Mouse (Mus musculus): ENCODE results near the gene Gm5580. TPM values are rescaled to one million over a fixed set of nuclear protein-coding genes. Genes with fewer than 3 reads are reported as not detected.
A peak's percentile ranks its signal among the peaks of the same experiment; 100 is the strongest.
"Not testable (repeated sequence)": the region's sequence is repeated elsewhere in the genome, so short reads cannot be mapped to it uniquely, and the experiment has no call there.

Gm5580 gene
- polyA plus RNA-seq (2012; rRNA removed), result 0.15 TPM in 1 of 2 replicates, not detected in the other

DNA sequence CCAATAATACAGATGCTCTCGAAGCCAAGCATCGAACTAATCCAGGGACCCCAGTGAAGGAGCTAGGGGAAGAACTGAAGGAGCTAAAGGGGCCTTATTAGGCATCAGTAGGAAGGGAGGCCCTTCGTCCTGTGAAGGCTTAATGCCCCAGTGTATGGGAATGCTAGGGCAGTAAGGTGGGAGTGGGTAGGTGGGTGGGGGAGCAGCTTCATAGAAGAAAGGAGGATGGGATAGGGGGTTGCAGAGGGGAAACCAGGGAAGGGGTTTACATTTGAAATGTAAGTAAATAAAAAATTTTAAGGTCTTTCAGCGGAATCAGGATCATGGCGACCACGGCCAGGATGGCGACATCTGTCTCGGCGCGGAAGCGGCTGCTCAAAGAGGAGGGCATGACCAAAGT is at the start of gene Gm5580:
Gm5580 (plus strand) TSS at position 301 of the 400 bp plus-strand sequence.
- DNase-seq (ENCODE audit: low read depth), result not testable (repeated sequence)

DNA sequence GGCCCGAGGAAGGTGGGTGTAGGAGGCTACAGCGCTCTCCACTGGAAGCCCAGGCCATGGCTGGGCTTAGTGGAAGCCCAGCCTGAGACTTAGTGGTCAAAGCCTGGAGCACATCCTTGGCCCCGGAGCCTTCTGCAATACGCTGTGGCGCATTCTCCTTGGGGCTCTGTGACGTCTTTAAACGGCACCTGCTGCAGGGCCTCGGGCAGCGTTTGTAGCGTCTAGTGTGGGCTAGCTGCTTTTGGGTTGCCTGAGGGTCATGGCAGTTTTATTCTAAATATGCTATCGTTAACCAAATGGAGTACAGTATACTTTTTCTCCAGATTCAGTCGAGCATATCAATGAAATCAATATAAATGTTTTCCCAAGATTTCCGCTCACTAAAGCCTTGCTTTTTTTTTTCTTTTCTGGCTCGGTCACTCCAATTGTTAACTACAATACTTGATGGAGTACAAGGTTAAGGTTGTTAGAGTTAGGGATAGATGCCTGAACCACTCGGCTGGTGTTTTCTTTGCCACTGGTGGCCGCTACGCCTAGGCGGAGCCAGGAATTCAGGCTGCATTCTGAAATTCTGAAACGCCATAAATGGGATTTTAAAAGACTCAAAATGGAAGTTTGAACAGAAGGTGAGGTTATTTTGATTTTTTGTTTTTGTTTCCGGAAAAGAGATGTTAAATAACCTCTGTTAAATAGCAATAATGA is 44.5 kb upstream of the Gm5580 start, which contains the start of gene Olfr212:
Olfr212 (plus strand) TSS at position 215 of the 702 bp plus-strand sequence.
- DNase-seq (ENCODE audit: low read depth), result not testable (repeated sequence)

DNA sequence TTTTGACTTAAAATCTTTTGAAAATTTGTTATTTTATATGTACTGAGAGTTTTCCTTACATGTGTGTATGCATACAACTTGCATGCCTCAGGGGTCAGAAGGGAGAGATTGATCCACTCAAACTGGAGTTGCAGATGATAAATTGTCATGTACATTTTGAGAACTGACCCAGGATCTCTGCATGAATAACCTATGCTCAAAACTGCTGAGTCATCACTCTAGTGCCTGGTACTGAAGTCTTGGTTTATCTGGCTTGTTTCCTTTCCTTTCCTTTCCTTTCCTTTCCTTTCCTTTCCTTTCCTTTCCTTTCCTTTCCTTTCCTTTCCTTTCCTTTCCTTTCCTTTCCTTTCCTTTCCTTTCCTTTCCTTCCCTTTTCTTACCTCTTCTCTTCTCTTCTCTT is 36.1 kb upstream of the Gm5580 start:
- DNase-seq (ENCODE audit: low read depth), result no peak
- TF ChIP-seq POLR2A (IDR thresholded peaks at IDR 0.05; ENCODE audit: borderline replicate concordance, extremely low read depth, insufficient read depth, insufficient read length, poor library complexity, severe bottlenecking) (no peak), CTCF (IDR thresholded peaks at IDR 0.05; ENCODE audit: borderline replicate concordance, extremely low read depth, insufficient read depth, insufficient read length) (no peak)

DNA sequence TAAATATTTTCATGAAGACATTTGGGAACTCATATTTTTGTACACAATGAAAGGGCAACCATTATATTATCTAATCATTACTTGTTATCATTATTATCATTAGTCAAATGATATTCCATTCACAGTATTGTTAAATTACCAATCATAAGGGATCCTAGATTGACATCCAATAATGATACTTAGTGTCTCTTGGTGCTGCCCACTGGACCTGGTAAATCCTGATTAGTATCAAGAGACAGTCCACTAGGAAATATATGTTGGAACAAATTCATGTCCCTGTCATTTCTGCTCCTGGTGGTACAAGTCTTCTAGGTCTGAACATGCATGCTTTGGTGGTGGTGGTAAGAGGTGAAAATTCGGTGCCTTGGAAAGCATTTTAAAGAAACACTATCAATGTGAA is 12.8 kb upstream of the Gm5580 start, which contains the start of gene Olfr213:
Olfr213 (plus strand) TSS at position 301 of the 400 bp plus-strand sequence.
- no peak for TF ChIP-seq CTCF (IDR thresholded peaks at IDR 0.05; ENCODE audit: borderline replicate concordance, extremely low read depth, insufficient read depth, insufficient read length)
- no peak for TF ChIP-seq POLR2A (IDR thresholded peaks at IDR 0.05; ENCODE audit: borderline replicate concordance, extremely low read depth, insufficient read depth, insufficient read length, poor library complexity, severe bottlenecking)
- DNase-seq (ENCODE audit: low read depth), result no peak

DNA sequence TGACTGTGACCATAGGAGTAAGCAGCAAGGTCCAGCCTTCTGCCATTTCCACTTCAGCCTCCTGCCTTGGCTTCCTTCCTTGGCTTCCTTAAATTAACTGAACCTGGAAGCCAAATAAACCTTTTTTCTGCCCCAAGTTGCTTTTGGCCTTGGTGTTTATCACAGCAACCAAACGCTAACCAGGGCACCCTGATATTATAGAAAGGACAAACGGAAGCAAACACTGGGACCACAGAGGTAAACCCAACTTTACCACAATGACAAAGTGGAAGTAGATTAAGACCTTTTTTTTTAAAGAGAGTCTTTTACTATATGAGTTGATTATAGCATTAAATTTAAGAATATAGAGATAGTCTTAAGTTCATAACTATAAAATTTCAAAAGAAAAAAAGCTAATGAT is 8.4 kb upstream of the Gm5580 start:
- TF ChIP-seq CTCF (IDR thresholded peaks at IDR 0.05; ENCODE audit: borderline replicate concordance, extremely low read depth, insufficient read depth, insufficient read length) (no peak), POLR2A (IDR thresholded peaks at IDR 0.05; ENCODE audit: borderline replicate concordance, extremely low read depth, insufficient read depth, insufficient read length, poor library complexity, severe bottlenecking) (no peak)
- no peak for DNase-seq (ENCODE audit: low read depth)

DNA sequence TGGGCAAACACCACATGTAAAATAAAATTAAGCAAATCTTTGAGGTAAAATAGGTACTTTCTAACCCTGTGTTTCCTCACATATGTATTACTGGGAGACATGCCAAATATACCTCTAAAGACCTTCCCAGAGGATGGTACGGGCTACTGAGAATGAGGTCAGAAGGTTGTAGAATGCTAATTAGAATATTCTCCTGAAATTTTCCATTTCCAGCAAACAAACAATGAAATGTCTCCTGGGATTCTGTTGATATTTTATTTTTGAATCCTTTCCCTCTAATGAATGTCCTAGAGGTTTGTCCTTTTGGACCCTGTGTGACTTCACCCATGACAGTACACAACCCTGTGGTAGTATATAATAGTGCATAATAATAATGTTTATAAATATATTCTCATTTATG is 3.0 kb downstream of the Gm5580 start, which contains the start of gene Olfr214:
Olfr214 (plus strand) TSS at position 301 of the 400 bp plus-strand sequence.
- no peak for DNase-seq (ENCODE audit: low read depth)
- TF ChIP-seq CTCF (IDR thresholded peaks at IDR 0.05; ENCODE audit: borderline replicate concordance, extremely low read depth, insufficient read depth, insufficient read length) (no peak), POLR2A (IDR thresholded peaks at IDR 0.05; ENCODE audit: borderline replicate concordance, extremely low read depth, insufficient read depth, insufficient read length, poor library complexity, severe bottlenecking) (no peak)

DNA sequence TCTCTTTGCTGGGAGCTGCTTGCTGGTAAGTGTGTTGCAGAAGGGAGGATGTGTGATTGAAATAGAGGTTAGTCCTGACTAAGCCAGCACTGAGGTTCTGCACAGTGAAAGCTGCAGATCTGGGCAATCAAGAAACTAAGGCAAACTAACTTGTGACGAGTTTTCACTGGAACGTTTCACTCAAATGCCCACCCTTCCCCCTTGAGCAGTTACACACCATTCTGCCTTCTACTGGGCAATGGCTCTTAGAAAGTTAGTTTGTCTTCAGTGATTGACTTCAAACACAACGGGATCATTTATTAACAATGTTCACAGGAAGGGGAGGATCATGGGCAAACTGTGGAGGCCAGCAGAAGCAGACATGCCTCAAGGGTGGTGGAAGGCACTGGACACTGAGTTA is 4.0 kb downstream of the Gm5580 start:
- no peak for TF ChIP-seq POLR2A (IDR thresholded peaks at IDR 0.05; ENCODE audit: borderline replicate concordance, extremely low read depth, insufficient read depth, insufficient read length, poor library complexity, severe bottlenecking)
- no peak for TF ChIP-seq CTCF (IDR thresholded peaks at IDR 0.05; ENCODE audit: borderline replicate concordance, extremely low read depth, insufficient read depth, insufficient read length)
- no peak for DNase-seq (ENCODE audit: low read depth)

DNA sequence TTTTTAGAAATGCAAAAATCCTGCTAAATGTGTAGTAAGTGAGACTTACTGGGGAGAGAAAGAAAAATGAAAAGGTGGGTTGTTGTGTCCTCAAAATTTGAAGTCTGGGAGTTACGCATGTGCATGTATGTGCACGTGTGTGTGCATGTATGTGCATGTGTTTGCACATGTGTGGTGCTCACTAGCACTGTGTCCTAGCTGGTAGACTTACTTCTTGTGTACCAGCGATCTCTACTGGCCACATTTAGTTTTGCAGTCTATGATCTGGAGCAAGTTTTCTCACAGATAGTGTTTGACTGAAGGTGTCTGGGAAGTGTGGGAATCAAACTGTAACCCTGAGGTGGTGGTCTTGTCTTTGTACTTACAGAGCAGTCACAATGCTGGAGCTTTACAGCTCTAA is 18.9 kb downstream of the Gm5580 start:
- DNase-seq (ENCODE audit: low read depth), result peak; percentile 70
- no peak for TF ChIP-seq POLR2A (IDR thresholded peaks at IDR 0.05; ENCODE audit: borderline replicate concordance, extremely low read depth, insufficient read depth, insufficient read length, poor library complexity, severe bottlenecking)
- TF ChIP-seq CTCF (IDR thresholded peaks at IDR 0.05; ENCODE audit: borderline replicate concordance, extremely low read depth, insufficient read depth, insufficient read length), result peak; percentile 63; the same call in 1 of the 2 replicates

DNA sequence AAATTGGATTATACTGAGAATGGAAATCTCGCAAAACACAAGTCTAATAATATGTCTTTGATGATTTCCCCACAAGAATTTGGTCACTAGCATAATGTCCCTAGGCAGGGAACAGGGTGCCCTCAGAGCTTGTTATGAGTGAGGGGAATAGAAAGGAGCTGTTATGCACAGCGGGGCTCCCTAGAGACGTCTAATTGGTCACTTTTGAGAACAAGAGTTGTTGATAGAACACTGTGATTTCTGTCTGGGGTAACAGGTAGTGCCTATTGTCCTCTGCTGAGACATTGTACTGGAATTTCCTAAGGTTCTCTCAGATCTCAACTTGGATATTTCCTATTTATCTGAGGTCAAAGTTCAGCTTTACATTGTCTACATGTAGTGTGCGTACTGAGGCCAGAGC is 33.2 kb downstream of the Gm5580 start, which contains the start of gene Olfr215:
Olfr215 (minus strand) TSS at position 101 of the 400 bp plus-strand sequence.
- peak; percentile 4 for DNase-seq (ENCODE audit: low read depth)
- TF ChIP-seq CTCF (IDR thresholded peaks at IDR 0.05; ENCODE audit: borderline replicate concordance, extremely low read depth, insufficient read depth, insufficient read length) (no peak), POLR2A (IDR thresholded peaks at IDR 0.05; ENCODE audit: borderline replicate concordance, extremely low read depth, insufficient read depth, insufficient read length, poor library complexity, severe bottlenecking) (no peak)

DNA sequence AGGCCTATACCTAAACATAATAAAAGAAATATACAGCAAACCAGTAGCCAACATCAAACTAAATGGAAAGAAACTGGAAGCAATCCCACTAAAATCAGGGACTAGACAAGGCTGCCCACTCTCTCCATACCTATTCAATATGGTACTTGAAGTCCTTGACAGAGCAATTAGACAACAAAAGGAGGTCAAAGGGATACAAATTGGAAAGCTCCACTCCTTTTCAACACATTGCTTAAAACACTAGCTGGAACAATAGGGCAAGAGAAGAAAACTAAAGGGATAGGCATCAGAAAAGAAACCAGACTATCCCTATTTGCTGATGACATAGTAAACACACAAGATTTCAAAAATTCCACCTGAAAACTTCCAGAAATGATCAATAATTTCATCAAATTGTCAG is 50.0 kb downstream of the Gm5580 start:
- not testable (repeated sequence) for DNase-seq (ENCODE audit: low read depth)

Other genes starting within 250 kb of the Gm5580 start
- gene March8, start 213.1 kb upstream of the Gm5580 start, polyA plus RNA-seq (2012; rRNA removed), result 166 and 169 TPM in 2 replicates
- 0.33 and 0.46 TPM in 2 replicates for gene Alox5, start 90.0 kb upstream of the Gm5580 start, polyA plus RNA-seq (2012; rRNA removed)
- gene Olfr211, start 62.0 kb upstream of the Gm5580 start, polyA plus RNA-seq (2012; rRNA removed), result not detected in 2 replicates
- gene Olfr212, start 44.6 kb upstream of the Gm5580 start, polyA plus RNA-seq (2012; rRNA removed), result 0.03 and 0.04 TPM in 2 replicates
- gene Olfr213, start 12.7 kb upstream of the Gm5580 start, polyA plus RNA-seq (2012; rRNA removed), result not detected in 2 replicates
- not detected in 2 replicates for gene Olfr214, start 3.1 kb downstream of the Gm5580 start, polyA plus RNA-seq (2012; rRNA removed)
- 0.01 TPM in 1 of 2 replicates, not detected in the other for gene Olfr215, start 33.1 kb downstream of the Gm5580 start, polyA plus RNA-seq (2012; rRNA removed)
- 112 and 162 TPM in 2 replicates for gene Zfp422, start 77.9 kb downstream of the Gm5580 start, polyA plus RNA-seq (2012; rRNA removed)
- 3.2 and 3.4 TPM in 2 replicates for gene Depp1, start 99.5 kb downstream of the Gm5580 start, polyA plus RNA-seq (2012; rRNA removed)
- gene Rassf4, start 122.8 kb downstream of the Gm5580 start, polyA plus RNA-seq (2012; rRNA removed), result 6.8 and 11.2 TPM in 2 replicates
- 0.18 and 0.63 TPM in 2 replicates for gene Tmem72, start 165.8 kb downstream of the Gm5580 start, polyA plus RNA-seq (2012; rRNA removed)

Measured in brain, embryonic 14.5 days (tissue).